Mouse (Mus musculus): Measurements from ENCODE around the gene Atp2a1. TPM values are rescaled to one million over a fixed set of nuclear protein-coding genes. Genes with fewer than 3 reads are reported as not detected.

The Atp2a1 gene
- polyA plus RNA-seq, 1 experiment, result 5.2 TPM

DNA sequence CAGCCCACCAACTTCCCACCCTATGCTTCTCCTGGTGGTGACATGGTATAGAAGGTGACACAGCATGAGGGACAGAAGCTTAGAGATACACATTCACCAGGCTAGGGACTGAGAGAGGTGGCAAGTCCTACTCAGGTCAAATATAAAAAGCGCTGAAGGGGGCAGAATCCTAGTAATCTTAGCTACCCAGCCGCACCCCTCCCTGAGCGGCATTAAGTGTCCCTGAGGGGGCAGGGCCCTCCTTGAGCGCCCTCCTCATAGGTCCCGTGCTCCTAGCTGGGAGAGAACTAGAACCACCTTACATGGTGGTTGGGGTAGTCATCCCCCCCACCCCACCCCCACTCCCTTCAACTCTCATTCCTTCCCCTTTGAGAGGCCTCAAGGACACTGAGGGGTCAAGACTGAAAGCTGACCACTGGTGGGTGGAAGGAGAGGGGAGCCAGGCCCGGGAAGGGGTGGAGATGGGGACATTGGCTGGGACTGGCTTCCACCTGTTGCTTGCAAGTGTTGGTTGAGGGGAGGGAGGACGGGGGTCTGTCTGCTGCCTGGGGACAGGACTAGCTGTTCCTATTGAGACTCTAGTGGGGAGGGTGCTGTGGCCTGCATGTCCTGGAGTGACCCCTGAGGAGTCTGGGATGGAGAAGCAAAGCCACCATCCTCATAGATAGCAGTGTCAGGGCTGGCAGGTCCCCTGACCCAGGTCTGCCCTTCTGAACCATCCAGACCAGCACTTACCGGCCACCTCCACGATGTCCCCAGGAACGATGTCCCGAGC lies 3.9 kb downstream of the Atp2a1 start:
- Histone ChIP-seq H3K4me1 (replicated peaks; ENCODE audit: control insufficient read depth, insufficient read depth, low read length) (peaks cover 25% of the 10 kb centered on the region), H3K4me3 (ENCODE audit: control insufficient read depth, insufficient read depth, low read length) (no peak overlapping the region), H3K36me3 (ENCODE audit: control insufficient read depth, insufficient read depth, low read length) (no peaks in the 10 kb centered on the region), H3K27me3 (ENCODE audit: control insufficient read depth, insufficient read depth, low read length) (no peaks in the 10 kb centered on the region), H3K27ac (ENCODE audit: control insufficient read depth, insufficient read depth, low read length) (no peak overlapping the region)
- WGBS, result 96% methylated on average over 11 of the region's 11 CpGs
- DNase-seq, result no peak
- TF ChIP-seq POLR2A (IDR thresholded peaks at IDR 0.05; ENCODE audit: control insufficient read depth, extremely low read depth, insufficient read depth, low read length, poor library complexity), result no peak
- TF ChIP-seq CTCF (IDR thresholded peaks at IDR 0.05; ENCODE audit: borderline replicate concordance, control insufficient read depth, extremely low read depth, insufficient read depth, low read length, poor library complexity), result no peak

DNA sequence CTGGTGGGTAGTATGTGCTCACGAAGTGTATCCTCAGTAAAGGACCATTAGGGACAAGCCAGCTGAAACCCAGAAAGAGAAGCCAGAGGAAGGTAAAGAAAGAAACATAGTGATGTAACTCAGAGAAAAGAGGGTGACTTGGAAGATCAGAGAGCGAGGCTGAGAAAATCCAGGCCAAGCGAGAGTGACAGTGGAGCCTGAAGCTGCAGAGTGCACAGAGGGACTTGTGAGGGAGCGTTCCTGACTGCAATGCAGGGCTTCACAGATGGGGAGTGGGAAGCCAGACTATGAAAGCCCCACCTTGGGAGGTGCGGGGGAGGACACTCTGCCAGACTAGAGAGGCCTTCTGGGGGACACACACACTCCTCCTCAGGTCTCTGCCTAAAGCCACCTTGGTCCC lies 4.7 kb downstream of the Atp2a1 start:
- TF ChIP-seq POLR2A (IDR thresholded peaks at IDR 0.05; ENCODE audit: control insufficient read depth, extremely low read depth, insufficient read depth, low read length, poor library complexity) (no peak), CTCF (IDR thresholded peaks at IDR 0.05; ENCODE audit: borderline replicate concordance, control insufficient read depth, extremely low read depth, insufficient read depth, low read length, poor library complexity) (no peak)
- Histone ChIP-seq H3K4me1 (replicated peaks; ENCODE audit: control insufficient read depth, insufficient read depth, low read length) (peaks cover 25% of the 10 kb centered on the region), H3K36me3 (ENCODE audit: control insufficient read depth, insufficient read depth, low read length) (no peaks in the 10 kb centered on the region), H3K27me3 (ENCODE audit: control insufficient read depth, insufficient read depth, low read length) (no peaks in the 10 kb centered on the region), H3K4me3 (ENCODE audit: control insufficient read depth, insufficient read depth, low read length) (no peak overlapping the region), H3K27ac (ENCODE audit: control insufficient read depth, insufficient read depth, low read length) (no peak overlapping the region)
- 95% methylated on average over 5 of the region's 5 CpGs for whole genome bisulfite sequencing
- no peak for DNase-seq

DNA sequence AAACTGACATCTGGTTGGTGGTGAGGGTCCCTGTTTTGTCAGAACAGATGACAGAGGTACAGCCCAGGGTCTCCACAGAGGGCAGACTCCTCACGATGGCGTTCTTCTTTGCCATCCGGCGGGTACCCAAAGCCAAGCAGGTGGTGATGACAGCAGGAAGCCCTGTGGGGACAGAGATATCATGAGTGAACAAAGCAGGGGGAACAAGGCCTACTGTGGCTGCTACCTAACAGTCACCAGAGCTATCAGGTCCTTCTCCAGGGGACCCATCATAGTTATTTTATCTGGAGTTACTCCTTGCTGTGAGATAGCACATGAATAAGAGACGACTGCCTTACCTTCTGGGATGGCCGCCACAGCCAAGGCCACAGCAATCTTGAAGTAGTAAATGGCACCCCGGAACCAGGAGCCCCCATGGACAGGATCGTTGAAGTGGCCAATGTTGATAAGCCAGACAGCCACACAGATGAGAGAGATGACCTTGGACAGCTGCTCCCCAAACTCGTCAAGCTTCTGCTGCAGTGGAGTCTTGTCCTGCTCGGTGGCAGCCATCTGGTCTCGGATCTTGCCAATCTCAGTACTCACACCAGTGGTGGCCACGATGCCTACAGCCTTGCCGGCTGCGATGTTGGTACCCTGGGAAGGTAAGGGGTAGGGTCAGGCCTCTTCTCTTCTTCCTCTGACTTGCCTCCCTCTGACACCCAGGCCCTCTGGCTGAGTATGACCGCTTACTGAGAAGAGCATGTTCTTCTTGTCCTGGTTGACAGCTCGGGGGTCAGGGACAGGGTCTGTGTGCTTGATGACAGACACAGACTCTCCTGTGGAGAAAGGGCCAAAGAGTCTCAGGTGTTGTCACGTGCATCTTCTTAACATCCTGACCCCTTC lies 6.3 kb downstream of the Atp2a1 start:
- H3K4me3 ChIP-seq (ENCODE audit: control insufficient read depth, insufficient read depth, low read length), result no peak overlapping the region
- no peak for DNase-seq
- peaks cover 20% of the 10 kb centered on the region for H3K4me1 ChIP-seq (replicated peaks; ENCODE audit: control insufficient read depth, insufficient read depth, low read length)
- no peaks in the 10 kb centered on the region for H3K27me3 ChIP-seq (ENCODE audit: control insufficient read depth, insufficient read depth, low read length)
- WGBS, result 74% methylated on average over 17 of the region's 17 CpGs
- TF ChIP-seq POLR2A (IDR thresholded peaks at IDR 0.05; ENCODE audit: control insufficient read depth, extremely low read depth, insufficient read depth, low read length, poor library complexity), result no peak
- TF ChIP-seq CTCF (IDR thresholded peaks at IDR 0.05; ENCODE audit: borderline replicate concordance, control insufficient read depth, extremely low read depth, insufficient read depth, low read length, poor library complexity), result no peak
- no peak overlapping the region for H3K27ac ChIP-seq (ENCODE audit: control insufficient read depth, insufficient read depth, low read length)
- no peaks in the 10 kb centered on the region for H3K36me3 ChIP-seq (ENCODE audit: control insufficient read depth, insufficient read depth, low read length)

DNA sequence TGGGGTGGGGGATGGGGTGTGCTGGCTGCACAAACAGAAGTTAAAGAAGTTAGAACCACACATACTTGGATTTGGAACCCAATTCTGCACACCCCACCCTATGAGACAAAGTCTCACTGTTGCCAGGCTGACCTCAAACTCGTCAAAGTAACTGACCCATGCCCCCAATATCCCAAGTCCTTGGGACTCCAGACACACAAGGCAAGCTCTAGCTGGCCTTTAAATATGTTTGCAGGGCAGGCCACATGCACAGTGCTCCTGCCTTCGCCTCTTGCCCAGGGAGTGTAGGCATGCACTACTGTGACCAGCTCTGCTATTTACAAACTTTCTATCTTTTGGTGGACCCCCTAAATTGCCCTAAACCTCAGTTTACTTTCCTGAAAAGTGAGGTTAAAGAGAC lies 7.7 kb downstream of the Atp2a1 start:
- Histone ChIP-seq H3K27me3 (ENCODE audit: control insufficient read depth, insufficient read depth, low read length) (no peaks in the 10 kb centered on the region), H3K27ac (ENCODE audit: control insufficient read depth, insufficient read depth, low read length) (no peak overlapping the region), H3K36me3 (ENCODE audit: control insufficient read depth, insufficient read depth, low read length) (no peaks in the 10 kb centered on the region), H3K4me3 (ENCODE audit: control insufficient read depth, insufficient read depth, low read length) (no peak overlapping the region), H3K4me1 (replicated peaks; ENCODE audit: control insufficient read depth, insufficient read depth, low read length) (peaks cover 12% of the 10 kb centered on the region)
- TF ChIP-seq POLR2A (IDR thresholded peaks at IDR 0.05; ENCODE audit: control insufficient read depth, extremely low read depth, insufficient read depth, low read length, poor library complexity) (no peak), CTCF (IDR thresholded peaks at IDR 0.05; ENCODE audit: borderline replicate concordance, control insufficient read depth, extremely low read depth, insufficient read depth, low read length, poor library complexity) (no peak)
- 89% methylated on average over 2 of the region's 2 CpGs for WGBS
- no peak for DNase-seq

DNA sequence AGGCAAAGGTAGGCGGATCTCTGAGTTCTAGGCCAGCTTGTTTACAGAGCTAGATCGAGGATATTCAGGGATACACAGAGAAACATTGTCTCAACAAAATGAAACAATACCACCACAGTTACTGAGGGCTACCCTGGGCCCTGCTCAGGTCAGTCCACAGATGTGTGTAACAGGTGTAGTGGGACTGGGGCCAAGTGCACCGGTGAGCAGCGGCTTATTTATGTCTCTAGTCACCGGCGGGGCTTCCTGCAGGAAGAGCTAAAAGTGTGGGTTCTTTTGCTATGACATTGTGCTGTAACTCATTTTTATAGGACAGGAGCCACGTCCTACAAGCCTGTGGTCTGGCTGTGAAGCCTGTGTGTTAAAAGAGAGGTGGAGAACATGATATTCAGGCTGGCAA lies 9.0 kb downstream of the Atp2a1 start:
- Histone ChIP-seq H3K4me3 (ENCODE audit: control insufficient read depth, insufficient read depth, low read length) (no peak overlapping the region), H3K36me3 (ENCODE audit: control insufficient read depth, insufficient read depth, low read length) (no peaks in the 10 kb centered on the region), H3K27ac (ENCODE audit: control insufficient read depth, insufficient read depth, low read length) (no peak overlapping the region), H3K27me3 (ENCODE audit: control insufficient read depth, insufficient read depth, low read length) (no peaks in the 10 kb centered on the region), H3K4me1 (replicated peaks; ENCODE audit: control insufficient read depth, insufficient read depth, low read length) (peaks cover 12% of the 10 kb centered on the region)
- TF ChIP-seq POLR2A (IDR thresholded peaks at IDR 0.05; ENCODE audit: control insufficient read depth, extremely low read depth, insufficient read depth, low read length, poor library complexity), result no peak
- no peak for TF ChIP-seq CTCF (IDR thresholded peaks at IDR 0.05; ENCODE audit: borderline replicate concordance, control insufficient read depth, extremely low read depth, insufficient read depth, low read length, poor library complexity)
- DNase-seq, result no peak
- 29% methylated on average over 7 of the region's 7 CpGs for WGBS

DNA sequence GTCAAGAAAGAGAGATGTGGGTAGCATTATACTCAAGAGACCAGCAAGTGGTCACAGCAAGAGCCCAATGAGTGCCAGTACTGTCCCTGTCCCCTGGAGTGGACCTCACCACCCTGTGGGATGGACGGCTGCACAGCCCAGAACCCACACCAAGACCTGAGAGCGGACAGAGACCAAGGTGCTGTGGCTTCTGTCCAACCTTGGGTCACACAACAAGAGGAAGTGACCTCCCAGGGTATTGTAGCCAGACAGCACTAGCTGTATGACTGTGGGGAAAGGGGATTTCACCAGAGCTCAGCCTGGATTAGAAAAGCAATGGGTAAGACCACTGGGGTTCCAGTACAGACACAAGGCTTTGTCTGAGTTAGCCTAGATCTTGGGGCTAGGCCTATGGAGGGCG lies 10.7 kb downstream of the Atp2a1 start:
- Histone ChIP-seq H3K27me3 (ENCODE audit: control insufficient read depth, insufficient read depth, low read length) (no peaks in the 10 kb centered on the region), H3K27ac (ENCODE audit: control insufficient read depth, insufficient read depth, low read length) (no peak overlapping the region), H3K4me3 (ENCODE audit: control insufficient read depth, insufficient read depth, low read length) (no peak overlapping the region), H3K36me3 (ENCODE audit: control insufficient read depth, insufficient read depth, low read length) (no peaks in the 10 kb centered on the region), H3K4me1 (replicated peaks; ENCODE audit: control insufficient read depth, insufficient read depth, low read length) (peaks cover 17% of the 10 kb centered on the region)
- WGBS, result 95% methylated on average over 3 of the region's 3 CpGs
- no peak for DNase-seq
- TF ChIP-seq CTCF (IDR thresholded peaks at IDR 0.05; ENCODE audit: borderline replicate concordance, control insufficient read depth, extremely low read depth, insufficient read depth, low read length, poor library complexity) (no peak), POLR2A (IDR thresholded peaks at IDR 0.05; ENCODE audit: control insufficient read depth, extremely low read depth, insufficient read depth, low read length, poor library complexity) (no peak)
